Mouse (Mus musculus) layer of hippocampus, postnatal 14 days (tissue): ENCODE data around the gene Cyba. TPM values are rescaled to one million over a fixed set of nuclear protein-coding genes. Genes with fewer than 3 reads are reported as not detected.

Experiments used
- DNase-seq, 2 experiments: peaks; one replicate each; pipeline ENCODE4 v3.0.0; 2021 to 2022; ENCODE audit warnings: low spot score in 2 of 2, mixed read lengths in 1 of 2
- long read RNA-seq, 2 experiments: library from polyadenylated mRNA; stranded (forward); transcript quantifications; one replicate each; pipeline ENCODE4 v2.0.0; 2021
- total RNA-seq, 2 experiments: library from RNA; stranded (reverse); gene quantifications; 2 replicates each; pipeline ENCODE4 v1.2.3; 2021

Cyba gene
- total RNA-seq = 10 to 100 TPM in 1 of 2 experiments, 1 to 10 TPM in 1; 8.9 to 14.5 TPM
- long read RNA-seq, experiment 1, transcript Cyba-201 (6 exons, 744 nt) = major isoform, 9 of 9 reads
- long read RNA-seq, experiment 1, partial matches to known transcripts = 0 of 9 reads
- long read RNA-seq, experiment 1, other reads (novel, unspliced or antisense) = 0 of 9 reads
- long read RNA-seq, experiment 2, transcript Cyba-201 (6 exons, 744 nt) = major isoform, 12 of 14 reads
- long read RNA-seq, experiment 2, partial matches to known transcripts = 1 of 14 reads
- long read RNA-seq, experiment 2, other reads (novel, unspliced or antisense) = 1 of 14 reads

DNA sequence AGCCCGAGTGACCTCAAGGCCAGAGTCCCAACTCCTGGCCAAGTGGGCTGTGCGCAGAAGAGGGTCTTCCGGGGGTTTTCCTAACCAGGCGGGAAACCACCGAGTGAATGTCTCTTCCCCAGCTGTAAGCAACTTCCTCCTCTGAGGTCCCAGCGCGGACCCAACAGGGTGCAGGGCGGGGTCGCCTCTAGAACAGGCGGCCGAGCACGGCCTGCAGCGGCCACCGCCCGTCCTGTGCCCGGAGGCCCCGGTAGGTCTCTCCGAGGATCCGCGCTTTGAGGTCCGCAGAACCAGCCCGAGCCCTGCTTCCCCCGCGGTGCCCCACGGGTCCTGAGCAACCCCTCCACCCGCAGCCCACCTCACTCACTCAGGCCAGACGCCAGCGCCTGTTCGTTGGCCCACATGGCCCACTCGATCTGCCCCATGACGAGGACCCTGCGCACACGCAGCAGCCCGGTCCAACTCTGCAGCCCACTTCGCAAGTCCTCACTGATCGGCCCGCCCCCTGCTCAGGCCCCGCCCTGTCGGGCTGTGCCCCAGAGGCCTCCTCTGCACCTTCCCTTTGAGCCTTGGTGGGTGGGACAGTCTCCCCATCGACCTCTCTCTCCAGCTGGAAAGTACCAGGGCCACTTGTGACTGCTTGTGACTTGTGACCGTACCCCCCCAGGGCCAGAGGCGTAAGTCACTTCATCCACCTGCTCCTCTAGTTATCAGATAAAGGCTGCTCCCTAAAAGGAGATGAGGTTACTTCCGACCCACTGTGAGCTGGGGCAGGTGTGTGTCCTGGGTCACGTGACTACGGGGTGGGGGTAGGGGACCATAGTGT, at the start of gene Cyba:
Gene Cyba (minus strand): TSS at position 488 of the 826 bp plus-strand sequence.
- no peak for DNase-seq

DNA sequence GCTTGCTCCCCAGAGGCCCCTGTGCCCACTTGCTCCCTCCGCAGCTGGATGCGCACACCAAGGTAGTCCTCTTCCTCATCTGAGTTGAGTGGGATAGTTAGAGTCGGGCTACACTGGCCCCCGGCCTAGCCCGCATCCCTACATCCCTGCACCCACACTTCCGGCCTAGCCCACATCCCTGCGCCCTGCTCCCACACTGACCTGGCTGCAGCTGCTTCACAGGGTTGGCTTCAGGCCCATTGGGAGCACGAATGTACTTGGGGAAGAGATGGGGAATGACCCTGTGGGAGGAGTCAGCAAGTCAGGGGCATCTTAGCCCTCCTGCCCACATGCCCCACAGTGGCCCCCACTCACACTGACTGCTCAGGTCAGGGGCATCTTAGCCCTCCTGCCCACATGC, 49.7 kb upstream of the Cyba start:
- no peak for DNase-seq

DNA sequence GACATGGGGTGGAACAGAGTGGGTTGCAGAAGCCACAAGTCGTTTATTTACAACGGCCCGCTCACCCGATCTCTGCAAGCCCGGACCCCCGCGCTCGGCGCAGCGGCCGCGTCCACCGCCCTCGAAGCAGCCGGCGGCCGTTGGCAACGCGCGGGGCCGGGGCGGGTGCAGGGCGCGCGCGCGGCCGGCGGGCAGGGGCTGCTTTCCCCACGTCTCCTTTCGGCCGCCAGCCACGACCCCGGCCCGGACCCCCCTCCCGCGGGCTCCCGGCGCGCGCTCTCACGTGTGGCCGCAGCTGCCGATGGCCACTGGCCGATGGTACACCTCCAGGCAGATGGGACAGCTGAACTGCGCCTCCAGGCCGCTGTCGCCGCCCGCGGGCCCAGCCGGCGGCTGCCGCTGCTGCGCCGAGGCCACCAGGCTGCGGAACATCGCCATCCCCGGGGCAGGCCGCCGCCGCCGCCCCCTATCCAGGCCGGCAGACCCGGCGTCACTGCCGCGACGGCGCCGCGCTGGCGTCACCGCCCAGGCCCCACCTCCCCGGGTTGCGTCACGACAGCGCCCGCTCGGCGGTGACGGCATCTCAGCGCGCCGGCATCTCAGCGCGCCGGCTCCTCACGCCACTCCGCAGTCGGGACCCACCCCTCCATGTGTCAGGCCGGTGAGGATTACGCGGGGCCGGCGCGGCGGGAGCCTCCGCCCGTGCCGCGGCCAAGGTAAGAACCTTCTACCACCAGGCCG, 43.0 kb upstream of the Cyba start, which contains the start of the genes Rnf166 and Ctu2:
Gene Rnf166 (minus strand): TSS at position 485 of the 741 bp plus-strand sequence.
Gene Ctu2 (plus strand): TSS at position 564 of the 741 bp plus-strand sequence.
- DNase-seq = peak; percentile 92 to 95

DNA sequence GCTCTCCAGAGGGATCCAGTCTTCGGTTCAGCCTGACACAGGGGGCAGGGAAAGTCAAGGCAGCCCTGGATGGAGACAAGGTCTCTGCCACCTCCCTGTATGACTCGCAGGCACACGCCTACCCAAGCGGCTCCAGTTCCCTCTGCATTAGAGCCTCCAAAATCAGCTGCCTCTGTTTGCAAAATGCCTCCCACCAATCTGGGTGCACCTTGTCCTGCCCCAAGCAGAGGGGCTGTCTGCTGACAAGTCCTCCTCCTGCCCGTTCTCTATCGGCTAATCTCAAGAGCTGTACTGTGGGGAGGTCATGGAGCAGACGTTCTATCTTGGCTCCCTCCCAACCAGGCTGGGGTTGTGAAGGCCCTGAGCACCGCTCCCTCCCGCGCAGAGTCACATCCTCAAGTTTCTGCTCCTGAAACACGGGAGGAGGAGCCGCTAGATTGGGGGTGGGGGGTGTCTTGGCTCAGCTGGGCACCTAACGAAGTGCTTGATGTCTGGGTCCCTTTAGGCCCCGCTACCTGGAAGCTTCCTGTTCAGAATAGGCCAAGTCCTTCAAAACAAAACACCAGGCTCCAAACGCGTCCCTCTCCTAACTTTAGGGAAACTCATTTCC, 42.3 kb upstream of the Cyba start:
- DNase-seq = peak in 1 of 2 experiments; percentile 22

DNA sequence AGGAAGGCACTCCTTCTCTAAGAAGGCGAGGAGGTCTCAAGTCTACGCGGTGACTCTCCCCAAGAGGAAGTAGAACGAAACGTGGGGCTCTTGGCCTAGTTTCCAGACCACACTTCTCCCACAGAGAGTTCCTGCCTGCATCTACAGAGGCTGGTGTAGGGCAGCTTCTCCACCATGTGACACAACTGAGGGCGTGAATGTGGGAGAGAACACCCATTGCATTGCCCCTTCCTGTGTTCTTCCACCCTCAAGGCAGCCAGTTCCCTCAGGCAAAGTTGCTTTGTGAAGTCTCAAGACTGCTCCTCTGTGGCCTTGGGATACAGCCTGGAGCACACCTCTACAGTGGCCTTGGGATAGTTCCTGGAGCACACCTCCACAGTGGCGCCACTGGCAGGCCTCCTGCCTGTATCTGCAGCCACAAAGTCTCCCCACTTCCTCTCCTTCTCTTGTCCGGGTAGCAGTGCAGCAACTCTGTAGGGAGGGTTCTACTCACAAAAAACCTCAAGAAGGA, 41.2 kb upstream of the Cyba start:
- DNase-seq = no peak

DNA sequence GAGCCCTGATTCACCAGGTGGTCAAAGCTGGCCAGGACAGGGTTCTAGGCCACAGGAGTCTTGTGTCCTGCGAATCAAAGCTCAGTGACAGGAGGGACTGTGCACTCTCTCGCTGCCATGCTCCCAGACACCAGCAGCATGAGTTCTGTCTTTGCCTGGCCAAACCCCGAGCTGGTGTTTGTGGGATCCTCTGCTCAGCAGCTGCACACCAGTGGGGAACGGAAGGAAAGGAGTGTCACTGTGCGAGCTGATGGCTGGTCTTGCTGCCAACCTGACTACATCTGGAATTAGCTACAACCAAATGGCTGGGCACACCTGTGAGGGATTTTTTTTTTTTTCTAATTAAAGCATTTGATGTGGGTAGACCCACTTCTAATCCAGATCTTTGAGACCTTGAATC, 38.0 kb upstream of the Cyba start:
- no peak for DNase-seq

DNA sequence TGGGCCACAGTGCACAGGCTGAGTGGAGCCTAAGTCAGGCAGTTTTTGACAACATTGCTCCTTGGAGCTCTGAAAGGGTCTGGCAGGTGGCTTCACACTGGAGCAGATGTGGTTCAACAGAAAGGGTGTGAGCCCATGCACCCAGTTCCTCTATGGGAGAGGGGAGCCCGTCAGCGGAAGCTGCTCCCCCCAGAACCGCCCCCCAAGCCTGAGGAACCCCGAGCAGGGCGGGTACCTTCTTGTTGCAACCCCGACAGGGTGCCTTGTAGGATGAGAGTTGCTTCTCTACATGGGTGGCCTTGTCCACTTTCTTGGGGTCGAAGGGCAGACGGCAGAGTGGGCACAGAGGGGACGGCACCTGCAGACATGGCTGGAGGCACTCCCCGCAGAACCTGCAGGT, 37.2 kb upstream of the Cyba start:
- no peak for DNase-seq

DNA sequence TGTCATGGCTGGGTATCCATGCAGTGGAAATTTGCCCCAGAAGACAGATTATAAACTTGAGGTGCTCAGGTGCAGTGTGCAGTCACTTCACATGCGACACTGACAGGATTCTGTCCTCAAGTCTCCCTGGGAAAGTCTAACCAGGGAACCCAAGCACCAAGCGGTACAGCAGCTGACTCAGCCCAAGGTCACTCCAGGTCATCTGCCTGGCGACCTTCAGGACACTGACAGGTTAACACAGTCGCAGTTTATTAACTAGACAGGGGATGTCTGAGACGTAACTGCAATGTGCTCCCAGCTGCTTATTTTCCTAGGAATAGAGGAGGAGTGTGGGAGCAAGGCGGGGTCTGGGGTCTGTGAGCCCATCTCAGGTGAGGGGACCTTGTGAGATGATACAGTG, 36.7 kb upstream of the Cyba start:
- DNase-seq = no peak

DNA sequence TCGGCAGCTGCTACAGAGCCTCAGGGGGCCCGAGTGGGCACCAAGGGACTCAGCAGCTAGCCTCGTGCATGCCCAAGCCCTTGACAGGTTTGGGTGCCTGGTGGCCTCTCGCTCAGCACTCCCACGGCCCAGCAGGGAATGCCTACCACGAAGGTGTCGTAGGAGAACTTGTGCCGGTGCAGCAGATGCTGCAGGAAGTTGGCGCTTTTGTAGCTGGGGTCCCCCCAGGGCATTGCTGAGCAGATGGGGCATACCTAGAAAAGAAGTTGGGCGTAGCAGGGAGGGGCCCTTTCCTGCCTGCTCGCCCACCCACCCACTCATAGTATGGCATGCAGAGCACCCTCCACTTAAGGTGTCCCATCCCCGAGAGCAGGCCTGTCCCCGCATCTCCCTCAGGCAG, 35.1 kb upstream of the Cyba start:
- no peak for DNase-seq

DNA sequence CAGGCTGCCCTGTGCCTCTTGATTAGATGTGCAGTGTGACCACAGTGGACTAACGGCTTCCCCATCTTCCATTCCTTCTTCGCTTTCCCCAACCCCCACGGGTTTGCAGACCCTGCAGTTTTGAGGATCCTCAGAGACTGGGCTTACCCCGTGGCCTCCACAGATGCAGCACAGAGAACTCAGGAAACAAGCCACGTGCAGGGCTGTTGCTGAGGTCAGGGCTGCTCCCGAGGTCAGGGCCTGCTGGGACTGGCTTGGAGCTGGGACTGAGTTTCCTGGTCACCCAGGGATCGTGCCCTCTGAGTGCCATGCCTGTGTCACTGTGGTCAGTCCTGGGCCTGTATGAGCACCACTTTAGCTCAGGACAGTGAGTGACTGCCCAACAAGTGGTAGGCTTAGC, 32.3 kb upstream of the Cyba start:
- DNase-seq = no peak

DNA sequence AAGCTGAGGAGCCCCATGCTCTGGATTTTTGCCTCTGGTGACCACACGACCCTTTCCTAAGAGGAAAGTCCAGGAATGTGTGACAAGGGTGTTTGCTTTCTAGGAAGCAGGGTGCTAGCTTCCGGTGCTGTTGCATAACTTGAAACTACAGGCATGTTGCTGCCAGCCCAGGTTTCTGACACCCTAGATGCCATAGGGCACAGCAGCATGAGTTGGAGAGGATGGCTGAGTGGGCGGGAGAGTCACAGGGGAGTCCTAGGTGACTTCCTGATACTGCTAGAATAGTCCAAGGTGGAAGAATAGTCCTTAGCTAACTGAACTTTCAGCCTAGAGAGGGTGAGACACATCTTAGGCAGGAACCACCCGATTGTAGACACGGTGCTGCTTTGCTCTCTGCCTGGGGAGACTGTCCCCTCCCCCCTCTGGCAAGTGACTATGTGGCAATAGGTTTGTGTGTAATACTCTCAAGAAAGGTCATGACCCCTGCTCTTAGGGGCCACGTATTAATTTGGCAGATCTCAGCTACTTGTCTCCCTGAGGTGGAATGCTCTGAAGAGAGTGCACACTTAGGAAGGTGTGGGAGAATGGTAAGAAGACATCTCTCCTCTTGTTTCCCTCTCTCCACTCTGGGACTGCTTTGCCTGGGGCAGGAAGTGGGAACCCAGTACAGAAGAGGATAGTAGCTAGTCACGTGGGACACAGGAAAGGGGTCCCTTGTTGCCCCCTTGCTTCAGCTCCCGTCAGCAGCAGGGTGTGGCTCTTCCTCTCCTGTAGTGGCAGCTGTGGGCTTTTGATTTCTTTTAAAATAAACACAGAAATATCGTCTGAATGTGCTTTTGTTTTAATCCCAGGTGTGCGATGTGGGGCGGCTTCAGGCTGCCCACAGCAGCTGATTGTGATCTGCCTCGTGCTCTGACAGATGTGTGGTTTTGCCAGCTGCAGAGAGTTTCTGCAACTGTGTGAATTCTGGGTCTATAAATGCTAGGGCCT, 31.2 kb upstream of the Cyba start:
- DNase-seq = no peak

DNA sequence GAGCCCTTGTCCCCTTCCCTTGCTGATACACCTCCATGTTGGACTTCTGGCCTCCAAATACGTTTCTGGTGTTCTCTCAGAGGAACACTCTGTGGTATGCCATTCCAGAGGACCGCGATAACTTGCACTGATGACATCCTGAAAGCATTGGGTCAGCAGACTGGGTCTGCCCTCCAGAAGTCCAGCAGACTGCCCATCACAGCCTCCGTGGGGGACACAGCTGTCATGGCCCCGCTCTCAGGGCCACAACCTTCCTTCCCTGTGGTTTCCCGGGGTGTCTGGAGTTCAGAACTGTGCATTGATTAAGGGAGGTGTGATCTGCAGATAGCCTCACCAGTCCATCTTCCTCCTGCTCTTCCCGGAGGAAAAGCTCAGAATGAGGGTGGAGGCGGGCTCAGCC, 29.8 kb upstream of the Cyba start:
- DNase-seq = no peak

DNA sequence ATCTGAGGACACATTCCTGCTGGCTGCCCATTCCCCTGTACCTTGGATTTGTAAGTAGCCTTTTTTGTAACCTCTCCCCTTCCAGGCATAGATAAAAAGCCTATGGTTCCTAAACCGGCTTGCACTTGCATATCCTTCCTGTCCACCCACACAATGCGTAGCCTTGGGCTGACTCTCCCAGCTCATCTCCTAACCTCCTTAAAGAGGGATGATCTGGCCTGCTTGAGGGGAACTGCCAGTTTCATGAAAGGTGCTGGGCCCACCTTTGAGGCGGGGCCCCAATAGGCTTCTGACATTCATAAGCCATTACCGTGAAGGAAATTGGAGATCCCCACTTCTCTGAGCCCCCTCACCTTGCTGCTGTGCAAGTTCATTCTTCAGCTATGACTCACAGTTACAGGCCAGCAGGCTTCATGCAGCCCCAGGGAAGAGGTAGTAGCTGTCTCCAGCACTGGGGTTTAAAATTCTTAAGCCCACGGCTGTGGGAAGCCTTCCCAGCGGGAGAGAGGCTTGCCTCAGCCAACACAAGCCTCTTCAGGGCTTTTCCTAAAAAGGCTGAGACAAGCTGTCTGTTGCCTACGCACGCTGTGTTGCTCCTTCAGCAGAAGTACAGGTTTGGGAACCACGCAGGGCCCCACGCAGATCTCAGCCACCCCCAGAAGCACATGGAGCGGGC, 28.9 kb upstream of the Cyba start:
- DNase-seq = no peak

DNA sequence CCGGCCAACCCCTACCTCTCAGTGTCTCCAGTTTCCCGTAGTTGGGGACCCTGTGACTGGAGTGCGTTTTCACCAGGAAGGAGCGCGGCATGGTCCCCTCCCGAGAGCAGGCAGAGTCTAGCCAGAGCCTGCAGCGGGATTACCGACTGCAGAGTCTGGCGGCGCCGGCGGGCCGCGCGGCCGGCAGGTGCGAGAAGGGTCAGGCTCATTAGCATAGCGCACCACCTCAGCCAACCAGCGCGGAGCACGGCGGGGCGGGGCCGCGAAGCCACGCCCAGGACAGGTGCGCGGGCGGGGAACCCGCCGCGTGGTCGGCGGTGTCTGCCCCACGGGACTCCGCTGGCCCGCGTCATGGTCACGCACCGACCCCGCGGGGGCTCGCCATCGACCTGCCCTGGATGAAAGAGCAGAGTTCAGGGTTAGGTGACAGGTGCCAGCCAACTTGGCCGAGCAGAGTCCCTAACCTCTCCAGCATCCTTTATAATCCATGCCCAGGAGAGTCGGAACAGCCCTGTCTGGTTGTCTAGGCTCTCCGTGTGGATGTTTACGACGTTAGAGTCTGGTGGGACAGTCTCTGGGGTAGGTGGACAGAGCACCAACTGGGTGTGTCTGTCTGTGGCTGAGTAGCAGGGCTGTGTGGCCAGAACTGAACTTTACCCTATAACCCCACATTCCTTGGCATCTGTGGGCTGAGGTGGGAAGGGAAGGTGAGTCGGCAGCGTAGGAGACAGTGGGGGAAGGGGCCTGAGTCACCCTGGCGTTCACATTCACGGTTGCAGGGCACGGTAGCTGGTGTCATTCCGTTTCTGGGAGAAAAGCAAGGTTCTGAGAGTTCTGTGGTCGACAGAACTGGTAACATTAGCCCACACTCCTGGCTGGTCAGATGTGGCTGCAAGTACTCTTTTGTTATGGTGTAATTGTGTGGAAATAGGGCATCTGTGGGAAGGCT, 28.1 kb upstream of the Cyba start, which contains the start of gene Snai3:
Gene Snai3 (minus strand): TSS at position 210 of the 949 bp plus-strand sequence.
- DNase-seq = no peak

DNA sequence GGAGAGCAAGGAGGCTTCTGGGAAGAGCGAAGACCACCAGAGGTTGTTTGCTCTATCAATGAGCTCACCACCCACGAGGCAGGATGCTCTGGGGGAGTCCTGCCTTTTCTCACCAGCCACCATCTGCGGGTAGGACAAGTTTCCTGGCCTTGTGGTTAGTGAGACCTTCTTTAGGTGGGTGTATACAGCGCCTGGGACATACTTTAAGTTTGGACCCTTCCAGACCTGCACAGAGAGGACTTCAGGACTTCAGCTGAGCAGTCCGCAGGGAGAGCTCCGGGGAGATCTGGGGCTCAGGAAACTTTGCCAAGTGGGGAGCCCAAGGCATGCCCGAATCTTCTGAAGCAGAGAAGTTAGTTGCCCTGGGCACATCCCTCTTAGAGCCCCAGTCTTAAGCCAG, 27.3 kb upstream of the Cyba start:
- DNase-seq = no peak

DNA sequence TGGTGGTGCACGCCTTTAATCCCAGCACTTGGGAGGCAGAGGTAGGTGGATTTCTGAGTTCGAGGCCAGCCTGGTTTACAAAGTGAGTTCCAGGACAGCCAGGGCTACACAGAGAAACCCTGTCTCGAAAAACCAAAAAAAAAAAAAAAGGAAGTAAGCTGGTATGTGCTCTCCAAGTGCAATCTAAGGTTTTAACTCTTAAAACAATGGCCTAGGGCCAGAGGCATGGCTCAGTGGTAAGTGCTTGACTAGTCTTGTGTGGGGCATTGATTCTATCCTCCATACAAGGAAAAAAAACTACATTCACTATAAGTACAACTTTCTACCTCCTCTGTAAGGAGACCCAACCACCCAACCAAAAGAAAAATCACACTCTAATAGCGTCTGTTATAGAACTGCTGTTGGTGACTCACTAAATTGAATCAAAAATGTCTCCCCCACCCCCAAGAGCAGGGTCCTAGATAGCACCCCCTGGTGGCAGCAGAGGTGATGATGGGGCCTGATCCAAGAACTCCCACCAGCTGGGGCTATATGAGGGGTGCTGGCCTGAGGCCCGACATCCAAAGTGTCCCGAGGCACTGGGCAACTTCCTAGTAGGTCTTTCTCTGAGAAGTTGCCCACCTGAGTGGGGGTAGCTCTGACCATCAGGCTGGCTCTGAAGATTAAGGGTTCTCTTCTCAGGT, 26.6 kb upstream of the Cyba start:
- no peak for DNase-seq

DNA sequence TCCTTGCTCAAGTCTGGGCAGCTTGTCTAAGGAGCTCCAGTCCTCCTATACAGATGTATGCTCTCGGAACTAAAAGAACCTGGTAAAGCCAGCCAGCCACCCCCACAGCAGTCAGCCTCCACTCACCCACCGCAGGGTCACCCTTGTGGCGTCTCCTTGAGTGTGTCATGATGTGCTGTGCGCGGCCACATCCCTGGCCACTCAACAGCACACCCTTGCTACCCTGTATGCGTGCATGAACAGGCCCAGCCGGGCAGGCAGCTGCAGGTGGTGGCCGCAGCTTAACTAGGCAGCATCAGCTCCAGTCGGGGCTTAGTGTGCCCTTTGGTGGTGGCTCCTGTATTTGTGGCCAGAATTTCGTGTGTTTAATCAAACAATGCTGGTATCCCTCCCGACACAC, 24.4 kb upstream of the Cyba start:
- DNase-seq = no peak
